Mouse (Mus musculus): Measurements from ENCODE around the gene Ralbp1. TPM values are rescaled to one million over a fixed set of nuclear protein-coding genes. Genes with fewer than 3 reads are reported as not detected.

The Ralbp1 gene
- polyA plus RNA-seq, 1 experiment from 2014 or later: 150 TPM

DNA sequence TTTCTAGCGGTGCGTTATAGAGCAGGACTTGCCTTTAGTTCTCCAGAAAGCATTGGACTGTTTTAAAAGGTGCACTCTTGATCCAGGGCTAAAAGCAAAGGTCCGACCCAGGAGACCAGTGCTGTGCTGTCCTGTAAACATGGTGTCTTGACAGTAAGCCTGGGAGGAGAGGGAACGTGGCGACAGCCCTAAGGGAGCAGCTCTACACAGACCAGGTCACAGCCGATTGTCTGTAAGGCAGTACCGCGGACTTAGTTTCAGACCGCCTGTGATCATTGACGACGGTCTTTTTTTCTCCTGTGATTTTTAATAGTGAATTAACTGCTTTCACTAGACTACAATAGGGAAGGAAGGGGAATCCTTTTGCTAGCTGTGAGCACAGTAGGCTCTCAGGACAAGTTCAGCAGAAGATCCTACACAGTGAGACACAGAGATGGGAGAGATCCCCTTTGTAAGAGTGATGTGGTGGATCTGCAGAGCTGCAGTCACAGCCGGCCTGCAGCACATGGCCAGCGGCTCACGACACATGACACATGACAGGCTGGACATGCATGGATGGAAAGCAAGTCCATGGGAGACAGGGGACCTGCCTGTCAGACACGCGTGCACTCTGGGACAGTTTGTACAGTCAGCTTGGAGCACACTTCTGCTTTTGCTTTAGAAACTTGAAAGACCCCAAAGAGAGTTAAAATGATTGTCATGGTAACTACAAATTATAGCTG is 58.3 kb downstream of the Ralbp1 start:
- no peak overlapping the region for H3K9ac ChIP-seq
- no peak overlapping the region for H3K4me2 ChIP-seq (replicated peaks)
- H3K4me3 ChIP-seq (replicated peaks): no peak overlapping the region
- H3K9me3 ChIP-seq (replicated peaks): no peaks in the 10 kb centered on the region
- 91% methylated on average over 16 of the region's 16 CpGs for WGBS
- H3K27ac ChIP-seq (replicated peaks): no peak overlapping the region
- H3K4me1 ChIP-seq: no peaks in the 10 kb centered on the region
- peaks cover 56% of the 10 kb centered on the region for H3K36me3 ChIP-seq
- no peaks in the 10 kb centered on the region for H3K27me3 ChIP-seq
- ATAC-seq (ENCODE audit: insufficient number of reproducible peaks, low FRiP score, low TSS enrichment, low read depth): no peak

DNA sequence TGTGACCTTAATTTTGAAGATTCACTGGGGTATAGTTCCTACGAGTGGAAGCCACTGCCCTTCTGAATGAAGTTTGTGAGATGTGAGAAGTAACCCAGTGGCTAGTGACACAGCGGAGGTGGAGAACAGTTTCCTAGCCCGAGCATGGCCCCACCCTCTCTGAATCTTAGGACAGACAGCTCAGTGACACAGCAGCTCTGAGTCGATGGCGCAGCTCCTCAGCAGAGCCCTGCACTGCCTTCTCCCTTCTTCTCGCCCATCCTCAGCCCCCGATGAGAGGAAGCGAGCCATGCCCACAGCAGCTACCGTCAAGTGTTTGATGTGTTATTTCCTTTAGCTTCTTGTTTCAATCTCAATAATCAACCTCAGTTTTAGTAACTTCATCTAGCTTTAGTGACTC is 59.3 kb downstream of the Ralbp1 start:
- ATAC-seq (ENCODE audit: insufficient number of reproducible peaks, low FRiP score, low TSS enrichment, low read depth): no peak
- Histone ChIP-seq H3K9me3 (replicated peaks) (no peaks in the 10 kb centered on the region), H3K36me3 (peaks cover 55% of the 10 kb centered on the region), H3K4me2 (replicated peaks) (no peak overlapping the region), H3K4me3 (replicated peaks) (no peak overlapping the region), H3K27ac (replicated peaks) (no peak overlapping the region), H3K4me1 (no peaks in the 10 kb centered on the region), H3K9ac (no peak overlapping the region), H3K27me3 (no peaks in the 10 kb centered on the region)
- 67% methylated on average over 9 of the region's 9 CpGs for WGBS

- 85% methylated on average over 10 of the region's 10 CpGs for WGBS
- ATAC-seq (ENCODE audit: insufficient number of reproducible peaks, low FRiP score, low TSS enrichment, low read depth): no peak
- H3K9ac ChIP-seq: no peak overlapping the region
- H3K9me3 ChIP-seq (replicated peaks): no peaks in the 10 kb centered on the region
- H3K27ac ChIP-seq (replicated peaks): no peak overlapping the region
- no peaks in the 10 kb centered on the region for H3K4me1 ChIP-seq
- H3K36me3 ChIP-seq: peaks cover 47% of the 10 kb centered on the region
- no peak overlapping the region for H3K4me3 ChIP-seq (replicated peaks)
- no peak overlapping the region for H3K4me2 ChIP-seq (replicated peaks)
- no peaks in the 10 kb centered on the region for H3K27me3 ChIP-seq
Observed at GRCm38 (mm10) chr17:65824246-65824645, 61.4 kb downstream of the Ralbp1 start.

DNA sequence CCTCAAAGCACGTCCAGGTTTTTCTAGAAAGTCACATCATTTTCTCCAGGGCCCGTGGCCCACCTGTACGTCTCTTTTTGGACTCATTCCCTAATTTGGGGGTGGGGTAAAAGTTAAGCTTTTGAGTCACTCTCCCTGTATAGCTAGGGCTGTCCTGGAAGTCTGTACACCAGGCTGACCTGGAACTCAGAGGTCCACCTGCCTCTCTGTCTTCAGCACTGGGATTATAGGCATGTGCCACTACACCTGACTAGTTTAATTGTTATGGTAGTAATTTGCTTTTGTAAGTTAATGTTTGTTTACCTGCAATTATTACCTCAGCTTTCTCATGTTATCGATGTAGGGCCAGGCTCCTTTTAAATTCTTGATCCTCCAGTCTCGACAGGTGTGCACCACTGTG is 63.2 kb downstream of the Ralbp1 start:
- no peaks in the 10 kb centered on the region for H3K4me1 ChIP-seq
- H3K9me3 ChIP-seq (replicated peaks): no peaks in the 10 kb centered on the region
- WGBS: 87% methylated on average over 5 of the region's 5 CpGs
- no peaks in the 10 kb centered on the region for H3K27me3 ChIP-seq
- H3K36me3 ChIP-seq: peaks cover 48% of the 10 kb centered on the region
- H3K9ac ChIP-seq: no peak overlapping the region
- no peak overlapping the region for H3K4me2 ChIP-seq (replicated peaks)
- no peak overlapping the region for H3K4me3 ChIP-seq (replicated peaks)
- no peak overlapping the region for H3K27ac ChIP-seq (replicated peaks)
- ATAC-seq (ENCODE audit: insufficient number of reproducible peaks, low FRiP score, low TSS enrichment, low read depth): no peak

DNA sequence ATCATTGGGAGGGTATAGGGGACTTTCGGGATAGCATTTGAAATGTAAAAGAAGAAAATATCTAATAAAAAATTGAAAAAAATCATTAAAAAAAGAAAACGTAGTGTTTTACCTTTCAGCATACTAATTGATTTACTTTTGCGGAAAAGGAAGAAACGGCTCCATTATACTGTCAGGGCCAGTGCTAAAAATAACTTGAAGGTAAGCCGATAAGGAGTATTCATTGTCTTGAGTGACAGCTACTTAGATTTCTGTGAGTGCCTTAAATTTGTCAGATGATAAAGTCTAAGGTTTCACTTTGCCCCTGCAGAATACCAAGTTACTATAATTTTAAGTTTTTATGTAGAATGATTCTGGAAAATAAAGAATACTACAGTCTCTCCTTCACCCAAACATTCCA is 65.4 kb downstream of the Ralbp1 start:
- 76% methylated on average over 5 of the region's 5 CpGs for WGBS
- Histone ChIP-seq H3K36me3 (peaks cover 69% of the 10 kb centered on the region), H3K27ac (replicated peaks) (no peak overlapping the region)

GRCm38 (mm10) chr17:65813763-65814162 is 71.8 kb downstream of the Ralbp1 start:
- 86% methylated on average over 8 of the region's 8 CpGs for WGBS
- Histone ChIP-seq H3K27ac (replicated peaks) (no peak overlapping the region), H3K36me3 (peaks cover 65% of the 10 kb centered on the region), H3K9me3 (replicated peaks) (no peaks in the 10 kb centered on the region), H3K9ac (no peak overlapping the region), H3K4me3 (replicated peaks) (no peak overlapping the region), H3K4me2 (replicated peaks) (no peak overlapping the region), H3K4me1 (no peaks in the 10 kb centered on the region), H3K27me3 (no peaks in the 10 kb centered on the region)
- ATAC-seq (ENCODE audit: insufficient number of reproducible peaks, low FRiP score, low TSS enrichment, low read depth): no peak

More for the DNA sequence above, 65.4 kb downstream of the Ralbp1 start:
- ATAC-seq (ENCODE audit: insufficient number of reproducible peaks, low FRiP score, low TSS enrichment, low read depth): no peak
- Histone ChIP-seq H3K27me3 (no peaks in the 10 kb centered on the region), H3K4me1 (no peaks in the 10 kb centered on the region), H3K4me3 (replicated peaks) (no peak overlapping the region), H3K9me3 (replicated peaks) (no peaks in the 10 kb centered on the region), H3K9ac (no peak overlapping the region), H3K4me2 (replicated peaks) (no peak overlapping the region)

GRCm38 (mm10) chr17:65811032-65811431 is 74.6 kb downstream of the Ralbp1 start:
- Histone ChIP-seq H3K4me1 (no peaks in the 10 kb centered on the region; the same call in 1 of the 2 replicates), H3K4me2 (replicated peaks) (no peak overlapping the region), H3K36me3 (peaks cover 51% of the 10 kb centered on the region), H3K4me3 (replicated peaks) (no peak overlapping the region), H3K27me3 (no peaks in the 10 kb centered on the region), H3K27ac (replicated peaks) (no peak overlapping the region), H3K9ac (no peak overlapping the region), H3K9me3 (replicated peaks) (no peaks in the 10 kb centered on the region)
- 47% methylated on average over 5 of the region's 5 CpGs for WGBS
- ATAC-seq (ENCODE audit: insufficient number of reproducible peaks, low FRiP score, low TSS enrichment, low read depth): no peak

GRCm38 (mm10) chr17:65806416-65806815 is 79.2 kb downstream of the Ralbp1 start:
- no peak overlapping the region for H3K9ac ChIP-seq

DNA sequence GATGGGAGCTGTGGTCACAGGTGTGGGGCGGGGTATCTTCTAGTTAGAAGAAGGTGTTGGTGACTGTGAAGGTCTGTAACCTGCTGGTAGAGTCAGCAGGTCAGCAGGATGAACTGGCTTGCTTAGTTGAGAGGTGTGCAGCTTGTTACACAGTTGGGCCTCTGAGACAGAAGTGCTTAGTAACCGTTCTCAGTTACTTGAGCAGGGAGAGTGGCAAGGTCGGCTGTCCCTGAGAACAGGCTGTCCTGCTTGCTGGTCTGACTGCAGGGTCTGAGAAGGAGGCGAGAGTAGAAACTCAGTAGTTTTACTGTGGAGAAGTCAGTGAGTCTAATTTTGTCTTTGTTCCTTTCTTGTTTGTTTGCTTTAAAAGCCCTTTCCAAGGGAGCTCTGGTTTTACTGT is 79.6 kb downstream of the Ralbp1 start:
- Histone ChIP-seq H3K36me3 (peaks cover 22% of the 10 kb centered on the region), H3K9ac (no peak overlapping the region), H3K4me2 (replicated peaks) (no peak overlapping the region), H3K9me3 (replicated peaks) (no peaks in the 10 kb centered on the region), H3K4me3 (replicated peaks) (no peak overlapping the region), H3K27me3 (no peaks in the 10 kb centered on the region), H3K27ac (replicated peaks) (no peak overlapping the region), H3K4me1 (no peaks in the 10 kb centered on the region; the same call in 1 of the 2 replicates)
- WGBS: 61% methylated on average over 4 of the region's 4 CpGs
- ATAC-seq (ENCODE audit: insufficient number of reproducible peaks, low FRiP score, low TSS enrichment, low read depth): no peak

More at GRCm38 (mm10) chr17:65806416-65806815, 79.2 kb downstream of the Ralbp1 start:
- Histone ChIP-seq H3K9me3 (replicated peaks) (no peaks in the 10 kb centered on the region), H3K4me1 (no peaks in the 10 kb centered on the region; the same call in 1 of the 2 replicates), H3K4me3 (replicated peaks) (no peak overlapping the region), H3K4me2 (replicated peaks) (no peak overlapping the region), H3K27ac (replicated peaks) (no peak overlapping the region), H3K36me3 (peaks cover 26% of the 10 kb centered on the region), H3K27me3 (no peaks in the 10 kb centered on the region)
- 84% methylated on average over 2 of the region's 2 CpGs for WGBS
- ATAC-seq (ENCODE audit: insufficient number of reproducible peaks, low FRiP score, low TSS enrichment, low read depth): no peak

- no peak for ATAC-seq (ENCODE audit: insufficient number of reproducible peaks, low FRiP score, low TSS enrichment, low read depth)
- Histone ChIP-seq H3K9me3 (replicated peaks) (no peaks in the 10 kb centered on the region), H3K4me2 (replicated peaks) (no peak overlapping the region), H3K4me3 (replicated peaks) (no peak overlapping the region), H3K9ac (no peak overlapping the region), H3K27me3 (no peaks in the 10 kb centered on the region), H3K27ac (replicated peaks) (no peak overlapping the region), H3K36me3 (peaks cover 10% of the 10 kb centered on the region), H3K4me1 (no peaks in the 10 kb centered on the region; the same call in 1 of the 2 replicates)
- WGBS: 76% methylated on average over 4 of the region's 4 CpGs
Observed at GRCm38 (mm10) chr17:65802026-65802425, 83.6 kb downstream of the Ralbp1 start.

- Histone ChIP-seq H3K9ac (no peak overlapping the region), H3K9me3 (replicated peaks) (no peaks in the 10 kb centered on the region), H3K27me3 (no peaks in the 10 kb centered on the region), H3K4me1 (no peaks in the 10 kb centered on the region), H3K27ac (replicated peaks) (no peak overlapping the region), H3K4me3 (replicated peaks) (no peak overlapping the region), H3K36me3 (peaks cover 7% of the 10 kb centered on the region), H3K4me2 (replicated peaks) (no peak overlapping the region)
- no peak for ATAC-seq (ENCODE audit: insufficient number of reproducible peaks, low FRiP score, low TSS enrichment, low read depth)
- 86% methylated on average over 6 of the region's 6 CpGs for WGBS
Observed at GRCm38 (mm10) chr17:65800451-65800850, 85.1 kb downstream of the Ralbp1 start.

DNA sequence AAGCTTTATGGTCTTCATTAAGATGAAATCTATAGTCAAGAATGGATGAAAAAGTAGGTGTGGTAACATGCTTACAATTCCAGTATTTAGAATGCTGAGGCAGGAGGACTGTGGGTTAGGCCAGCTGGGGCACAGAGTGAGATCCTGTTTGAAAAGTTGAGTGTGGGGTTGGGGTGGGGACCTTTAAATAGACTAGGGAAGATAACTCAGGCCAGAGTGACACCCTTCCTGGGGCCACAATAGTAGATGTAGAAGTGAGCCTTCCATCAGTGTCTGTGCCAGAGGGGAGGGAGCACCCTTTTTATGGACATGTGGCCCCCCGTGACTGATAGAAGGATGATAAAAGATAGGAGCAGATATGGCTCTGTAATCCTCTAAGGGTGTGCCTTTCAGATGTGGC is 86.2 kb downstream of the Ralbp1 start:
- H3K36me3 ChIP-seq: peaks cover 9% of the 10 kb centered on the region
- H3K9ac ChIP-seq: no peak overlapping the region
- H3K4me1 ChIP-seq: no peaks in the 10 kb centered on the region
- 75% methylated on average over 1 of the region's 1 CpGs for WGBS
- H3K27ac ChIP-seq (replicated peaks): no peak overlapping the region
- H3K4me3 ChIP-seq (replicated peaks): no peak overlapping the region
- no peak for ATAC-seq (ENCODE audit: insufficient number of reproducible peaks, low FRiP score, low TSS enrichment, low read depth)
- H3K27me3 ChIP-seq: no peaks in the 10 kb centered on the region
- no peaks in the 10 kb centered on the region for H3K9me3 ChIP-seq (replicated peaks)
- H3K4me2 ChIP-seq (replicated peaks): no peak overlapping the region
